Mouse (Mus musculus) midbrain, embryonic 10.5 days (tissue): Measurements from ENCODE around the gene Slc19a3. TPM values are rescaled to one million over a fixed set of nuclear protein-coding genes. Genes with fewer than 3 reads are reported as not detected.
"Not testable (repeated sequence)": the region's sequence is repeated elsewhere in the genome, so short reads cannot be mapped to it uniquely, and the experiment has no call there.

Experiments used
- DNase-seq: peaks from one replicate; pipeline ENCODE4 v3.0.0-alpha.2; 2017; ENCODE audit warnings: low spot score
- H3K27ac ChIP-seq: fragments of 300-500 bp; sonication (generic); replicated peaks from 2 replicates; pipeline ENCODE4 v1.5.1; 2016; ENCODE audit warnings: mild to moderate bottlenecking
- H3K27me3 ChIP-seq: fragments of 300-500 bp; sonication (generic); 2 replicates; pipeline ENCODE4 v1.6.1; 2016; ENCODE audit warnings: low read depth, mild to moderate bottlenecking; ENCODE audit not compliant: poor library complexity, severe bottlenecking
- H3K36me3 ChIP-seq: fragments of 300-500 bp; sonication (generic); 2 replicates; pipeline ENCODE4 v1.6.1; 2016; ENCODE audit warnings: mild to moderate bottlenecking, moderate library complexity
- H3K4me1 ChIP-seq: fragments of 300-500 bp; sonication (generic); 2 replicates; pipeline ENCODE4 v1.6.1; 2016
- H3K4me3 ChIP-seq: fragments of 300-500 bp; sonication (generic); 2 replicates; pipeline ENCODE4 v1.5.1; 2016; ENCODE audit warnings: mild to moderate bottlenecking, moderate library complexity
- H3K9me3 ChIP-seq: fragments of 300-500 bp; sonication (generic); replicated peaks from 2 replicates; pipeline ENCODE4 v1.6.1; 2016; ENCODE audit warnings: mild to moderate bottlenecking
- WGBS: fragments of 180-500 bp; shearing (Covaris S2); methylation state at CpG from one replicate; pipeline ENCODE4 v1.1.7; 2016; 5-methylcytosine and 5-hydroxymethylcytosine counted together
- polyA plus RNA-seq: library from polyadenylated mRNA; unstranded; fragments of >200 nt; fragmentation: Nextera tagmentation; extraction: Ambion mirVana; gene quantifications from 2 replicates; pipeline ENCODE4 v1.2.1, GENCODE M21; 2016

Slc19a3 gene
- polyA plus RNA-seq, 1 experiment from 2014 or later, result 0.31 TPM

GRCm38 (mm10) chr1:83042380-83042779 lies 4.1 kb upstream of the Slc19a3 start, which contains the start of gene Krtap28-10:
Gene Krtap28-10 (minus strand): TSS chr1:83042480.
- Histone ChIP-seq H3K36me3 (no peaks in the 10 kb centered on the region), H3K27ac (no peak within 1 kb of the TSS), H3K4me3 (no peak within 1 kb of the TSS), H3K27me3 (no peaks in the 10 kb centered on the region), H3K9me3 (no peaks in the 10 kb centered on the region), H3K4me1 (peaks cover 10% of the 10 kb centered on the region)
- DNase-seq, result no peak
- 94% methylated on average over 2 of the region's 2 CpGs for WGBS

GRCm38 (mm10) chr1:83039080-83039479 lies 832 bp upstream of the Slc19a3 start:
- no peak overlapping the region for H3K4me3 ChIP-seq
- H3K36me3 ChIP-seq, result no peaks in the 10 kb centered on the region
- H3K9me3 ChIP-seq, result no peaks in the 10 kb centered on the region
- 78% methylated on average over 4 of the region's 4 CpGs for WGBS
- no peaks in the 10 kb centered on the region for H3K27me3 ChIP-seq
- H3K27ac ChIP-seq, result no peak overlapping the region
- peaks cover 10% of the 10 kb centered on the region for H3K4me1 ChIP-seq
- no peak for DNase-seq

GRCm38 (mm10) chr1:83036892-83037667 lies 1.2 kb downstream of the Slc19a3 start:
- Histone ChIP-seq H3K4me3 (no peak overlapping the region), H3K4me1 (peaks cover 10% of the 10 kb centered on the region), H3K27me3 (no peaks in the 10 kb centered on the region), H3K27ac (no peak overlapping the region), H3K36me3 (no peaks in the 10 kb centered on the region), H3K9me3 (no peaks in the 10 kb centered on the region)
- no peak for DNase-seq
- WGBS, result 65% methylated on average over 11 of the region's 11 CpGs

GRCm38 (mm10) chr1:83034509-83034908 lies 3.7 kb downstream of the Slc19a3 start:
- DNase-seq, result no peak
- Histone ChIP-seq H3K4me3 (no peak overlapping the region), H3K4me1 (peaks cover 10% of the 10 kb centered on the region), H3K9me3 (no peaks in the 10 kb centered on the region), H3K27me3 (no peaks in the 10 kb centered on the region), H3K36me3 (no peaks in the 10 kb centered on the region), H3K27ac (no peak overlapping the region)
- 78% methylated on average over 5 of the region's 5 CpGs for WGBS

GRCm38 (mm10) chr1:83032508-83032907 lies 5.7 kb downstream of the Slc19a3 start:
- Histone ChIP-seq H3K27me3 (no peaks in the 10 kb centered on the region), H3K36me3 (no peaks in the 10 kb centered on the region), H3K4me3 (no peak overlapping the region), H3K27ac (no peak overlapping the region), H3K9me3 (no peaks in the 10 kb centered on the region), H3K4me1 (peaks cover under 1% of the 10 kb centered on the region; the same call in 1 of the 2 replicates)
- no peak for DNase-seq
- 91% methylated on average over 6 of the region's 6 CpGs for WGBS

GRCm38 (mm10) chr1:83031950-83032349 lies 6.3 kb downstream of the Slc19a3 start:
- DNase-seq, result no peak
- H3K27ac ChIP-seq, result no peak overlapping the region
- H3K4me1 ChIP-seq, result no peaks in the 10 kb centered on the region
- no peaks in the 10 kb centered on the region for H3K27me3 ChIP-seq
- no peak overlapping the region for H3K4me3 ChIP-seq
- H3K9me3 ChIP-seq, result no peaks in the 10 kb centered on the region
- no peaks in the 10 kb centered on the region for H3K36me3 ChIP-seq
- WGBS, result 72% methylated on average over 1 of the region's 1 CpGs

GRCm38 (mm10) chr1:83016556-83016955 lies 21.7 kb downstream of the Slc19a3 start:
- Histone ChIP-seq H3K4me3 (no peak overlapping the region), H3K9me3 (no peaks in the 10 kb centered on the region), H3K4me1 (no peaks in the 10 kb centered on the region), H3K36me3 (no peaks in the 10 kb centered on the region), H3K27me3 (no peaks in the 10 kb centered on the region), H3K27ac (no peak overlapping the region)
- no peak for DNase-seq
- 66% methylated on average over 1 of the region's 1 CpGs for WGBS

- no peak overlapping the region for H3K4me3 ChIP-seq
- H3K36me3 ChIP-seq, result no peaks in the 10 kb centered on the region
- H3K4me1 ChIP-seq, result no peaks in the 10 kb centered on the region
- no peaks in the 10 kb centered on the region for H3K27me3 ChIP-seq
- DNase-seq, result no peak
- WGBS, result 88% methylated on average over 10 of the region's 10 CpGs
- H3K27ac ChIP-seq, result no peak overlapping the region
- no peaks in the 10 kb centered on the region for H3K9me3 ChIP-seq
Measured at GRCm38 (mm10) chr1:83015329-83015879, 22.8 kb downstream of the Slc19a3 start.

GRCm38 (mm10) chr1:83014477-83014876 lies 23.8 kb downstream of the Slc19a3 start:
- 95% methylated on average over 3 of the region's 3 CpGs for WGBS

GRCm38 (mm10) chr1:83007471-83007870 lies 30.8 kb downstream of the Slc19a3 start:
- no peaks in the 10 kb centered on the region for H3K4me1 ChIP-seq
- H3K36me3 ChIP-seq, result no peaks in the 10 kb centered on the region
- WGBS, result 89% methylated on average over 6 of the region's 6 CpGs
- H3K27me3 ChIP-seq, result no peaks in the 10 kb centered on the region
- no peaks in the 10 kb centered on the region for H3K9me3 ChIP-seq
- H3K27ac ChIP-seq, result no peak overlapping the region
- no peak for DNase-seq
- no peak overlapping the region for H3K4me3 ChIP-seq

More at GRCm38 (mm10) chr1:83014477-83014876, 23.8 kb downstream of the Slc19a3 start:
- no peaks in the 10 kb centered on the region for H3K36me3 ChIP-seq
- no peaks in the 10 kb centered on the region for H3K9me3 ChIP-seq
- DNase-seq, result no peak
- no peak overlapping the region for H3K27ac ChIP-seq
- H3K4me3 ChIP-seq, result no peak overlapping the region
- no peaks in the 10 kb centered on the region for H3K4me1 ChIP-seq
- no peaks in the 10 kb centered on the region for H3K27me3 ChIP-seq

GRCm38 (mm10) chr1:83006218-83007179 lies 31.7 kb downstream of the Slc19a3 start:
- no peak overlapping the region for H3K27ac ChIP-seq
- H3K9me3 ChIP-seq, result no peaks in the 10 kb centered on the region
- no peaks in the 10 kb centered on the region for H3K4me1 ChIP-seq
- no peaks in the 10 kb centered on the region for H3K36me3 ChIP-seq
- H3K4me3 ChIP-seq, result no peak overlapping the region
- WGBS, result 90% methylated on average over 8 of the region's 8 CpGs
- no peak for DNase-seq
- no peaks in the 10 kb centered on the region for H3K27me3 ChIP-seq

- not testable (repeated sequence) for DNase-seq, H3K9me3 ChIP-seq, H3K27me3 ChIP-seq, H3K36me3 ChIP-seq, H3K4me1 ChIP-seq, H3K4me3 ChIP-seq, H3K27ac ChIP-seq
- 90% methylated on average over 9 of the region's 9 CpGs for WGBS
Measured at GRCm38 (mm10) chr1:83000306-83000705, 37.9 kb downstream of the Slc19a3 start, which contains the start of gene Gm47959. Gene Gm47959 (plus strand): TSS chr1:83000548.
